Mouse (Mus musculus): ENCODE measurements around the gene Hoxa7.

Gene Hoxa7

GRCm38 (mm10) chr6:52177061-52177735, 44.5 kb downstream of the Hoxa7 start, which contains the start of gene 5730596B20Rik:
Gene 5730596B20Rik (plus strand): TSS chr6:52177498.
- no peak for DNase-seq (ENCODE audit: low spot score in 2 of 2)

GRCm38 (mm10) chr6:52176391-52176790, 45.3 kb downstream of the Hoxa7 start:
- DNase-seq (ENCODE audit: low spot score in 2 of 2), result no peak

GRCm38 (mm10) chr6:52175864-52176263, 45.8 kb downstream of the Hoxa7 start:
- no peak for DNase-seq (ENCODE audit: low spot score in 2 of 2)

- no peak for DNase-seq (ENCODE audit: low spot score in 2 of 2)
Observed at GRCm38 (mm10) chr6:52174968-52175751, 46.5 kb downstream of the Hoxa7 start.

GRCm38 (mm10) chr6:52173648-52174047, 48.0 kb downstream of the Hoxa7 start:
- no peak for DNase-seq (ENCODE audit: low spot score in 2 of 2)

- DNase-seq (ENCODE audit: low spot score in 2 of 2), result no peak
Observed at GRCm38 (mm10) chr6:52172501-52172900, 49.2 kb downstream of the Hoxa7 start.

- no peak for DNase-seq (ENCODE audit: low spot score in 2 of 2)
Observed at GRCm38 (mm10) chr6:52171938-52172337, 49.7 kb downstream of the Hoxa7 start.

- no peak for DNase-seq (ENCODE audit: low spot score in 2 of 2)
Observed at GRCm38 (mm10) chr6:52171331-52171730, 50.3 kb downstream of the Hoxa7 start.

- DNase-seq (ENCODE audit: low spot score in 2 of 2), result no peak
Observed at GRCm38 (mm10) chr6:52170898-52171223, 50.8 kb downstream of the Hoxa7 start.

GRCm38 (mm10) chr6:52170166-52170897, 51.3 kb downstream of the Hoxa7 start:
- no peak for DNase-seq (ENCODE audit: low spot score in 2 of 2)

- no peak for DNase-seq (ENCODE audit: low spot score in 2 of 2)
Observed at GRCm38 (mm10) chr6:52169499-52170165, 52.0 kb downstream of the Hoxa7 start.

- DNase-seq (ENCODE audit: low spot score in 2 of 2), result no peak
Observed at GRCm38 (mm10) chr6:52168191-52169055, 53.2 kb downstream of the Hoxa7 start.

- DNase-seq (ENCODE audit: low spot score in 2 of 2), result no peak
Observed at GRCm38 (mm10) chr6:52167736-52168161, 53.9 kb downstream of the Hoxa7 start.

- no peak for DNase-seq (ENCODE audit: low spot score in 2 of 2)
Observed at GRCm38 (mm10) chr6:52167176-52167575, 54.5 kb downstream of the Hoxa7 start.

GRCm38 (mm10) chr6:52166431-52167077, 55.1 kb downstream of the Hoxa7 start:
- DNase-seq (ENCODE audit: low spot score in 2 of 2), result no peak

GRCm38 (mm10) chr6:52165441-52166370, 55.9 kb downstream of the Hoxa7 start:
- DNase-seq (ENCODE audit: low spot score in 2 of 2), result peak in 1 of 2 experiments; percentile 20

GRCm38 (mm10) chr6:52164626-52165440, 56.8 kb downstream of the Hoxa7 start, which contains the start of gene Hoxa2:
Gene Hoxa2 (minus strand): TSS chr6:52164831.
- peak in 1 of 2 experiments; percentile 17 for DNase-seq (ENCODE audit: low spot score in 2 of 2)

All from right cerebral cortex, postnatal 10 days (tissue).